Mouse (Mus musculus) cerebellum, postnatal 25 days (tissue): ENCODE data around the gene Cdyl.

ENCODE experiments used
- DNase-seq, 2 experiments: peaks; one replicate each; pipeline ENCODE4 v3.0.0; 2021; ENCODE audit warnings: mixed read lengths in 2 of 2

Gene Cdyl

DNA sequence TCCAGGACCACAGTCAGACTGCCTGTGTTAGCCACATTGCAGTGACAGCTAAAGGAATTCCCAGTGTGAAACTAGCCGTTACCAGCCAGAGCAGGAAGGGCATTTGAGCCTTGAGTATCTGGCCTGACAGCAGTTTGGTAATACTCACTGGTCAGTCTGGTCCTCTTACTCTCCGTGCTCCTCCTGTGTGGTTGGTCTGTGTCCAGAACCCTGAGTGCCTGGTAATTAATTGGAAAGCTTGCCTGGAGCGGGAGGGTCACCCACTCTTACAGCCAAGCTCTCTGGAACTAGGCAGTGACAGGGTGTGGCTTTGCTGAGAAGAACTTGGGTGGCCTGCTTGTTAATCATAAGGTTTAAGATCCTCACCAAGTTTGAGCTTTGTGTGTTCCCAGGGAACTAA, 189.1 kb downstream of the Cdyl start:
- peak; percentile 46 to 65 for DNase-seq

DNA sequence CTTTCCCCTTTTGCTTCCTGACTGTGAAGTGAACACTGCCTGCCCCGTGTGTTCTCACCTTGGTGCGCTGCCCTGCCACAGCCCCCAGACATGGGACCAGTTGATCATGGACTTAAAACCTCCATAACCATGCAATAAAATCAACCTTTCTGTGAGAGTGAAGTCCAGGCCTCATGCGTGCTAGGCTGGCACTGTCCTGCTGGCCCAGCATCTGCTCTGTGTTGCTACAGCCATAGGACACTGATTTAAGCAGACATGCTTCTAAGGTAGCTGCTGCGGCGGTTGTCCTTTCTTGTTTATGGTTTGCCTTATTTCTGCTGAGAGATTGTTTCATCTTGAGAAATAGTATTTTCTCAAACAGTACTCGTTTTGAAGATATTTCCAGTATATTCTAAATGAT, 191.9 kb downstream of the Cdyl start:
- peak; percentile 45 to 64 for DNase-seq

DNA sequence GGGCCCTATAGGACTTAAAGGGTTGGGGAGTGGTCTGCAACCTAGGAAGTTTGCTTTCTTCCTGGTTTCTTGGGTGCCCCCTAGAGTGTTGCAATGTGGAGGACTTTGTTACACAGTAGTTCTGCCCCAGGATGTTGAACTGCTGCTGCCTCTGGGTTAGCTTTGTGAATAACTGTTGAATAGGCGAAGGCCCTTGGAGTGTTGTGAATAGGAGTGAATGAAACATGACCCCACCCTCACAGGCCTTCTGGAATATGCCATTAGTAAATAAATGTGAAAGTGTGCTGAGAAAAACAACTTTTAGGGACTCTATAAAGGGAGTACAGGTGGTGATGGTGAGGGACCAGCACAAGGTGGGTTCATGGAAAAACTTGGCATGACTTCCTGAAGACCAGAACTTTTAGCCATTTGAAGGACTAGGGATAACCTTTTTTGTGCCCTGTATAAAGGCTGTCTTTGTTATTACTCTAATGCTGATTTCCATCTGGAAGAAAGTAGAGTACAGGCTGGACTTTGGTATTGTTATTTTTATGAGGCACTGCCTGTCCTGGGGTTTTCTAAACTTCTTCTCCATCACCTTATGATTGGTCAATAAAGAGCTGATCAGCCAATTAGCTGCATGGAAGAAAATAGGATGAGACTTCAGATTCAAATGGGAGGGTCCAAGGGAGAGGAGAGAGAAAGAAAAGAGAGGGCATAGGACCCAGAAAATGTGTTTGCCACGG, 193.4 kb downstream of the Cdyl start:
- no peak for DNase-seq

DNA sequence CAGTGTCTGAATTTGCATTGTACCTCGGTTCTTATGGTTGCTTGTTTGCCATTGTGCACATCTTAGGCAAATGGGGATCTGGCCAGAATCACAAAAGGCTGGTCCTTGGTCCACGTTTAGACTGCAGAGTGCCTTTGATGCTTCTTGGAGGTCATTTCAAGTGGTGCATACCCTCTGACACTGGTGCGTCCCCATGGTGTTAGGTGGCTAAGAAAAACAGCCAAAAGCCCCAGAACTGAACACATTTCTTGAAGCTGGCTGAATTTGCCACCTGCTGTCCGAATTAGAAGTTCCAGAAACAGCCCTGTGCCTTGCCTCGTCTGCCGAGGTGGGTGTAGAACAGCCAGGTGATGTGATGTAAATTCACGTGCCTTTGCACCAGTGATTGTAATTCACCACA, 197.9 kb downstream of the Cdyl start:
- DNase-seq, result no peak

DNA sequence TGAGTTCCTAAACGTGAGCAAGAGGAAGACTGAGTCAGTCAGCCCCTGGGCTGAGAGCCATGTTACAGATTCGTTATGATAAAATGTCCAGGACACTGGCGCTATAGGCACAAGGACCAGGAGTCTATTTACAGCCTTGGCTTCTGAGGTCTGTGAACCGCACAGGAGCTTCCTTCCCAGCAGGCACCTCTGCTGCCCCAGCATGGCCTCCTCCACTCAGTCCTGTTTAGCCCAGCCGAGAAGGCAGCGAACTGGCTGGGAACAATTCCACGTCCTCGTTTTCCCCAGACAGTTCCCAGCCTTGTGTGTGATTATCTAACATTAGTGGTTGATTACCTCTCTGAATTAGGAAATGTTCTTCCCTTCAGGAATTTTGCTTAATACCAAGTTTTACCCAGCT, 201.3 kb downstream of the Cdyl start:
- peak; percentile 60 to 68 for DNase-seq

DNA sequence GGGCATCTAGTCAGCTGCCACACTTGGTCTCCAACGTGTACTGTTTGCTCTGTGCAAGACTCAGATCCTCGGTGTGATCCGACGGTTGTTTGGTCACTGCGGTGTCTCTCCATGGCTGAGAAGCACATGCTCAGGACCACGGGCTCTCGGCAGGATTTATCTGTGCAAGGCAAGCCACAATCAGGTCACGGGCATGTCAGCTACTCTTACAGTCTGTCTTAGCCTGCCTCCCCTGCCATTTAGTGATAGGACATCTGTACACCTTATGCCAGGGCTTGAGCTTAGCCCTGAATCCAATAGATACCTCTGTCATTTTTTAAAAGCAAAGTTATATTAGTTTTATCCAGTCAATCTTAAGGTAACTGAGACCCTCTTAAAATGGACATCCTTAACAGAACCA, 211.0 kb downstream of the Cdyl start:
- DNase-seq, result no peak

DNA sequence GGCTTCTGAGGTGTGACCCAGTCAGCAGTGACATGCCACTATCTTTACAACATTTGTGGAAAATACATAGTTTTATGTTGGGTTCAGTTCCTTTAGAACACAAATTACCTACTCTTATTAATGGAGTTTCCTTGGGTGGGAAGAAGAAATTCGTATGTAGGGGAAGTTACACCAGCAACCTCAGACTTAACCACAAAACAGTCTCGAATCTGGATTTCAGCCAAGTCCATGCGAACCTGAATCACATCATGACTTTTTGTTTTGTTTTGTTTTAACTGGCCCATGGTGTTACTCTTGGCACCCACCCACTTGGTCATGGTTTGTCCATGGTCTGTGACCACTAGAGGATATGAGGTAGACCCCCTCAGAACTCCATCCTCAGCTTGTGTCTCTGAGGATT, 211.5 kb downstream of the Cdyl start:
- DNase-seq, result no peak

DNA sequence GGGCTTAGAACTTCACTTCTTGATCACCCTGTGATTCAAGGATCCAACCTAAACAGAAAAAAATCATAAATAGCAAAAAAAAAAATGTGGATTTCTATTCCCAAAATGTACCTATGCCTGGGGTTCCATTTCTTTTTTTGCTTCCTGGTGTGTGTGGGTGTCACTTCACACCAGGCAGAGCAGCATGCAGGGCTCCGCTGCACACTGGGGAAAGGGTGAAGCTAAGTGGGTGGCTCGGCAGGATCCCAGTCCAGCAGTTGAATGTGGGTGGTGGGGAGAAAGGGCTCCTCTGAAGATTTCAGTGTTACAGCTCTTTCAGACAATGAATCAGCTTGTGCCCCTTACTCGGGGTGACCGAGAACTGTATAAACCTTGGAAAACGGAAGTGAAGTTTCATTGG, 215.8 kb downstream of the Cdyl start:
- no peak for DNase-seq

DNA sequence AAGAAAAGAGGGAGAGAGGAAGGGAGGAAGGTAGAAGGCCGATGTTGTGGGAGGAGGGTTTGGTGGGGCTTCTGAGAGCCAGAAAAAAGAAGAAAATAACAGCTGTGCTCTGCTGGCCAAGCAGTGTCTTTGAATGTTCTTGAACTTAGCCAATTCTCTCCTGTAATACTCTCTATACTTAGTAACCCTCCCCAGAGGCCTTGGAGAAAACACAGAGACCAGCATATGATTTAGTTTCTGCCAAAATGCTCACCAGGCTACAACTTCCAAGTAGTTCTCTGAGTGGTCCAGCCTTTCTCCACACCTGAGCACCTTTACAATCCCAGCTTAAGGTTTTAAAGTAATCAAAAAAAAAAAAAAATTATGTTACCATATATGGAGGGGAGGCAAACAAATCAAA, 218.6 kb downstream of the Cdyl start:
- DNase-seq, result no peak

DNA sequence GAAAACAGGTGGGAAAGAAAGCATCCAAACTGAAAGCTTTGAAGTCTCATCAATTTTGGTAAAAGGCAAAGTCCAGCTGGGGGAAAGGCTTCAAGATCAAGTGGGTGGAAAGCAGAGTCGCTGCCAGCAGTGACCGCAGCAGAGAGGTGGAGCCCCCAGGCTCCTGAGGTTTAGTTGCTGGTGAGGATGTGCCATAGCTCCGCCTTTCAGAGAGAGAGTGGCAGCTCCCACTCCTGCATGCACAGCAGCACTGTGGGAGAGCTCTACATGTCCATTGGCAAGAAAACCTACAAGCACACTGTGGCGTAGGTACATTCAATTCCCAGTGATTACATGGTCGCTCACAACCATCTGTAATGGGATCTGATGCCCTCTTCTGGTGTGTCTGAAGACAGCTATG, 219.4 kb downstream of the Cdyl start:
- no peak for DNase-seq

DNA sequence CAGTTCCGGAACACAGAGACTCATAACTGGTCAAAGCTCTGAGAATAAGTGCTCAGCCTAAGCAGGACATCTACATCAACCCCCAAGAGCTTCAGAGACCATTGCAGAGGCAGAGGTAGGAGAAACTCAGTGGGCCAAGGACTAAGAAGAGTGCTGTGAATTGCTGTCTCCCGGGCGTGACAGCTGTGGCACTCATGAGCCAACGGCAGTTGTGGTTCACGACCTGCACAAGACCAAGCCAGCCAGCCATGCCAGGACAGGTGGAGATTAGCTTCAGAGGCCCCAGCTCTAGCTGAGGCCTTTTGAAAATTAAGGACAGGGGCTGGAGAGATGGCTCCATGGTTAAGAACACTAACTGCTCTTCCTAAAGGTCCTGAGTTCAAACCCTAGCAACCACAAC, 219.9 kb downstream of the Cdyl start:
- no peak for DNase-seq

DNA sequence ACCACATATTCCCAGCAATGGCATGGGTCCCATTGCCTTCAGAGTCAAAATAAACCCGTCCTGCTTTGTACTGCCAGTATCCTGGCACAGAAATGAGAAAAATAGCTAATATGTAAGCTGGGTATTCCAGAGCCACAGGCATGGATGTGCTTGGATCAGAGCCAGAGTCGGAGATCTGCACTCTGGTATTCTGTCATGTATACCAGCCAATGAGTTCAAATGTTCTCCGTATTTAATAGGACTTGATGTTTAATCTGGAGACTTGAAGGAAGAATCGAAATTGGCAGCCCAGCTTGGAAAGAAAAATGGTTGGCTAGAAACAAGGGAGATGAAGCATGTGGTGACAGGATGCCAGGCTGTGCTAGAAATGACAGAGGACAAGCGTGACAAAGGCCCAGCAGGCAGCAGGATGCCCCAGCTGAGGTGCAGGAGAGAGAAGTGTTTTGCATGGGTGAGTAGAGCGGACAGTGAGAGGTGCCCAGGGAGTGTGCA, 221.0 kb downstream of the Cdyl start:
- DNase-seq, result peak; percentile 27 to 36

DNA sequence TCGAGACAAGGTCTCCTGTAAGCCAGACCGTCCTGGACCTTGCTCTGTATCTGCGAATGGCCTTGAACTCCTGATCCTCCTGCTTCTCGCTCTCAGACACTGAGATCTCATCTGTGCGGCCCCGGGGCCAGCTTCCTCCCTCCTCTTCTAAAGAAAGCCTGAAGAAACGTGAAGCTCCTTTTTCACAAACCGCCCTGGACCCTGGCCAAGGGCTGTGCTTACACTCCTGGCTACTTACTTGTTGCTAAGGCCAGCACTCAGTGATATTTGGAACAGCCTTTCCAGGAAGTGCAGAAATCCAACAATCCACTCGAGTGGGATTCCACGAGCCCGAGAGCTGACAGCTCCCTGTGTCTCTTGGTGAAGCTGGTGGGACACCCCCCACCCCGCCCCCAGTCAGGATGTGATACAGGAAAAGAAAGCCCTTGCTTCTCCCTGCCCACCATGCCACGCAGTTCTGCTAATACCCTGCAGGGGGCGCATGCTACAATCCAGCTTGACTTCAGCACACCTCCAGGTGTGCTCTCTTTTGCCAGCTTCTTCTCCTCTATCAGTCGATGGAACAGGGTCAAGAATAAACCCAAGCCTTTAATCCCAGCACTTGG, 226.6 kb downstream of the Cdyl start:
- DNase-seq, result peak; percentile 35 to 52

DNA sequence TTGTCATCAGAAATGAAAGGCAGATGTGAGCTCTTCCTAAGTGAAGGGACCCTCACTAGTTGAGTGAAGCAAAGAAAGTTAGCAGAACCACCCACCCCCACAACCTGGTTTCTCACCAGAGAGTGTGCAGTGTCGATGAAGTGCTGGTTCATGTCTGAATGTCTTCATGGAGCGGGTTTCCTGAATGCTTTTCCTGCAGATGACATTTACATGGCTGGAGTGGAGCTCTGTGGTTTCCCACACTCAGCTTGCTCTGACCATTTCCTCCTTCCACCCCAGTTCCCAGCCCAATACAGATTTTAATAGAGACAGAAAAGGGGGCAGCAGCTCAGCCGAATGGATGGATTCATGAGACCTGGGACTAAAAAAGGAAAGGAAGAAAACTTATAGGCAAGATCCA, 233.2 kb downstream of the Cdyl start:
- DNase-seq, result no peak

DNA sequence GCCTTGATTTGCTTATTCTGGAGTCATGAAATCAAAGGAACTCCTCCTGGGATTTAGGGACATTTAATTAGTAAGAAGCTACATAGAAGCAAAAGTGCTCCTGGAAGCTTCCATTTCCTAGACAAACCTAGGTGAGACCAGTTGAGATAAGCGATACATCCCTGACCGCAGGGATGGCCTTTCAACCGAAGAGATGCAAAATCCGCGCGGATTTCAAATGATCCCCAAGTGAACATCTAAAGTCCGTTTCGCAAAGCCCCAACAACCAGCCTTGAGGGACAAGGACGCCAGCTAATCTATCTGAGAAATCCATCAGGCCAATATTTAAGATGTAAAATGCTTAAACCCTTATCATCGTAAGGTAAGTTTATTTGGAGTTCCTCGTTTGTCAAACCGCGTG, 245.7 kb downstream of the Cdyl start:
- DNase-seq, result peak in 1 of 2 experiments; percentile 22

DNA sequence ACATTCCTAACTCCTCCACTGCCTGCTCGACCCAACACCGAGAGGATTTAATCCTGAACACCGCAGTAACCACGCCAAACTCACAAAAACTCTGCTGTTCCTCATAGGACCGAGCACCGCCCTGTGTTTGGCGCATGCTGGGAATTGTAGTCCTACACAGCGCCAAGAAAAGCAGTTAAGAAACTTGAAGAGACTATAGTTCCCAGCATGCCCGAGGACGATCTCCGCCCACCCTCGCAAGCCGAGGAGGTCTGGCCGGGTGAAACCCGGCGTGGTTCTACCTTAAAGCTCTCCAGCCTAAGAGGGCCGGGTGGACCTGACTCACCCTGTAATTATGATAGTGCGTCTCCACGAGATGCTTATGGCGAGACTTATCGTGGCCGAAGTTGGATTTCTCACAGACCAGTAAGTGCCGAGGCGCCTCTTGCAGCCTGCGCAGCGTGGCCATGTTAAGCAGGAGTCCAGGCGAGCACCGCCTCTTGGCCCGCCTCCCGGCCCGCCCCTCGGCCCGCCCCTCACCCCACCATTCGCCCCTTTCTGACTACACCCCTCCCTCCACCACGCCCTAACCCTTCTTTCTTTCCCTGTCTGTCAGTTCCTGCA, 246.3 kb downstream of the Cdyl start, which contains the start of gene Rpp40:
TSS of gene Rpp40 (minus strand) at position 481 of the 603 bp plus-strand sequence.
- peak; percentile 88 to 90 for DNase-seq

DNA sequence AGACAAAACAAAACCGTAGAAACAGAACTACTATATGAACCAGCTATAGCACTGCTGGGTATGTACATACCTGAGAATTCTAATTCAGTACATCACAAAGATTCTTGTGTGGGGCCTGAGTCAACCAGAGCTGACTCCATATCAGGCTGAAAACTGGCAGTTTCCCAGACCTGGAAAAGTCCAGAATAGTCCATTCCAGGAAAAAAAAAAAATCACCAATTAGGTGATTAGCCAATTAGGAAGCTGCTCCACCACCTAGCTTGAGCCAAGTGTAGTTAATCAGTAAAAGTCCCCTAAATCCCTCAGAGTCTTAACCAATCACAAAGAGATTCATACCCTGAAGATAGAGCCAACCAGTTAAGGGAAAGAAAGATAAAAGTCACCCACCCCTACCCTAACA, 251.8 kb downstream of the Cdyl start:
- no peak for DNase-seq
